Mouse (Mus musculus): ENCODE data around the gene Tmem126b.

Gene Tmem126b

DNA sequence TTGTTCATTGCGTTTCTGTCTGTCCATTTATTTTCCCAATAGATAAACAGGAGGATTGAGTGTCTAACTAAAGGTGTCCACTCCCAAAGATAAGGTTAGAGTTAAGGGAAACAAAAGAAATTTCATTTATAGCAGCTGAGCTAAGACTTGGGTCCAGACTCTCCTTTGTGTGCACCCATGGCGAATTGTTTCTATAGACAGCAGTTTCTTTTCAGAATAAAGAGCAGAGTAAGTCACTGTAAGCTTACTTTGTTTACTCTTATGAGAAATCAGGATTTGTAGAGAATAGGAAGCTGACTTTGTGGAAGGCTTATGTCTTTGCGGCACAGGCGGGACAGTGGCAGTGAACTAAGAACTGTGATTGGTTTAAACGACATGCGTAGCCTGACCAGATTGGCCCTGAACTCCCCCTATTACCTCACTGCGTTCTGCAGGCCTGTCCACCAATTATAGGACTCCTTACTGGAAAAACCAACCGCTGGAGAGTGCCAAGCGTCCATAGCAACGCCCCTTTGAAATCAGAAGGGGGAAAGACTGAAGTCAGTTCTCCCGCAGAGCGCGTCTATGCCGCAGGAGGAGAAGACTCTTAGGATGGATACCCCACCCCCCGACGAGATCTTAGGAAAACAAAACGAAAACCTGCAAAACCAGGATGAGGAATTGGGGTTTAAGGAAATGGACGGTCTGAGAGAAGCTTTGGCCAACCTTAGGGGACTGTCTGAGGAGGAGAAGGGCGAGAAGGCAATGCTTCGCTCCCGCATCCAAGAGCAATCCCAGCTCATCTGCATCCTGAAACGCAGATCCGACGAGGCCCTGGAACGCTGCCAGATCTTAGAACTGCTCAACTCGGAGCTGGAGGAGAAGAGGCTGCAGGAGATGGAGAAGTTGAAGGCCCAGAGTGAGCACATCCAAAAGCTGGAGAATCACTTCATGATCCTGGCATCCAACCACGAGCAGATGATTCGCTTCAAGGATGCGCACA lies 49.5 kb downstream of the Tmem126b start, which contains the start of gene Ccdc89:
Gene Ccdc89, plus strand, starts transcription at position 558 of the 982 bp plus-strand sequence.
- DNase-seq (ENCODE audit: low read depth, low spot score): peak; percentile 90

Data from forelimb bud, embryonic 11.5 days (tissue).